Mouse (Mus musculus) spleen, postnatal 0 days (tissue): ENCODE measurements around the gene Calca. TPM values are rescaled to one million over a fixed set of nuclear protein-coding genes. Genes with fewer than 3 reads are reported as not detected.

ENCODE experiments used
- polyA plus RNA-seq: library from polyadenylated mRNA; unstranded; fragments of >200 nt; fragmentation: Nextera tagmentation; extraction: Ambion mirVana; gene quantifications from 2 replicates; pipeline ENCODE4 v1.2.1, GENCODE M21; 2015

Gene Calca
- polyA plus RNA-seq: 1.1 and 2.0 TPM in 2 replicates

GRCm38 (mm10) chr7:114636102-114636501, at the start of gene Calca:
TSS of gene Calca (minus strand) at chr7:114636357.

Other genes starting within 250 kb of the Calca start
- 2.4 TPM in 2 replicates for gene Pde3b, start 221.1 kb downstream of the Calca start, polyA plus RNA-seq
- gene Cyp2r1, start 73.4 kb downstream of the Calca start, polyA plus RNA-seq: 1.2 and 1.3 TPM in 2 replicates
- gene Calcb, start 82.3 kb upstream of the Calca start, polyA plus RNA-seq: not detected in 2 replicates
- 0.32 and 0.70 TPM in 2 replicates for gene Insc, start 107.3 kb upstream of the Calca start, polyA plus RNA-seq